Mouse (Mus musculus) liver, embryonic 14.5 days (tissue): ENCODE results near the gene Il22ra1. TPM values are rescaled to one million over a fixed set of nuclear protein-coding genes. Genes with fewer than 3 reads are reported as not detected.
"Not testable (repeated sequence)": the region's sequence is repeated elsewhere in the genome, so short reads cannot be mapped to it uniquely, and the experiment has no call there.

Experiments used
- ATAC-seq: fragments of 200-750 bp; cut with Nextera tagmentation; 2 replicates; pipeline ENCODE4 v1.8.0; 2017; ENCODE audit warnings: moderate number of reproducible peaks, mild to moderate bottlenecking, moderate library complexity; ENCODE audit not compliant: insufficient read depth
- DNase-seq, 3 experiments: peaks; one replicate each; pipeline ENCODE4 v3.0.0-alpha.2; 2012 to 2013; ENCODE audit warnings: low read depth in 3 of 3, low spot score in 3 of 3
- H3K27ac ChIP-seq: fragments of 300-500 bp; sonication (generic); 2 replicates; pipeline ENCODE4 v1.5.1; 2014; ENCODE audit warnings: moderate library complexity, mild to moderate bottlenecking, control low read depth, inconsistent platforms
- H3K27me3 ChIP-seq: fragments of 300-500 bp; sonication (generic); 2 replicates; pipeline ENCODE4 v1.6.1; 2014; ENCODE audit warnings: mild to moderate bottlenecking, low read length, moderate library complexity; ENCODE audit not compliant: control insufficient read depth, insufficient read depth
- H3K36me3 ChIP-seq: fragments of 300-500 bp; sonication (generic); replicated peaks from 2 replicates; pipeline ENCODE4 v1.6.1; 2014; ENCODE audit warnings: low read depth; ENCODE audit not compliant: control insufficient read depth, insufficient read depth
- H3K4me1 ChIP-seq, 2 experiments: fragments of 200-500 bp in 1 of 2; fragments of 300-500 bp in 1 of 2; sonication (generic) in 1 of 2; replicated peaks; 2 replicates each; pipeline ENCODE4 v1.6.1; 2012 to 2014; ENCODE audit warnings: antibody characterized with exemption in 1 of 2, inconsistent platforms in 1 of 2, low read length in 1 of 2; ENCODE audit not compliant: control insufficient read depth in 2 of 2, insufficient read depth in 2 of 2
- H3K4me2 ChIP-seq: fragments of 300-500 bp; sonication (generic); 2 replicates; pipeline ENCODE4 v1.6.1; 2014; ENCODE audit warnings: low read depth, mild to moderate bottlenecking, control low read depth, moderate library complexity
- H3K4me3 ChIP-seq, 2 experiments: fragments of 200-500 bp in 1 of 2; fragments of 300-500 bp in 1 of 2; sonication (generic) in 1 of 2; 2 replicates each; pipeline ENCODE4 v1.5.1; 2012 to 2014; ENCODE audit warnings: low read depth in 2 of 2, low read length in 2 of 2, mild to moderate bottlenecking in 2 of 2, control low read depth in 1 of 2, inconsistent platforms in 1 of 2, moderate library complexity in 1 of 2; ENCODE audit not compliant: insufficient read depth in 1 of 2
- H3K9ac ChIP-seq: fragments of 300-500 bp; sonication (generic); replicated peaks from 2 replicates; pipeline ENCODE4 v1.6.1; 2014; ENCODE audit warnings: mild to moderate bottlenecking, control low read depth, moderate library complexity
- H3K9me3 ChIP-seq: fragments of 300-500 bp; sonication (generic); 2 replicates; pipeline ENCODE4 v1.6.1; 2016; ENCODE audit warnings: low read length, mixed read lengths; ENCODE audit not compliant: control insufficient read depth
- CTCF ChIP-seq: IDR thresholded peaks from 2 replicates; pipeline ENCODE4 v1.5.1; 2016; ENCODE audit warnings: antibody characterized with exemption, low read depth, control low read depth
- EP300 ChIP-seq: IDR thresholded peaks from 2 replicates; pipeline ENCODE4 v1.6.1; 2016; ENCODE audit warnings: antibody characterized with exemption, low read depth
- WGBS: fragments of 180-500 bp; shearing (Covaris S2); extraction: QIAGEN DNeasy Blood & Tissue Kit; methylation state at CpG from one replicate; pipeline ENCODE4 v1.1.7; 2014; ENCODE audit not compliant: insufficient replicate concordance; 5-methylcytosine and 5-hydroxymethylcytosine counted together
- polyA plus RNA-seq, 2 experiments: library from polyadenylated mRNA; depleted of rRNA in 1 of 2; stranded (reverse) in 1 of 2; unstranded in 1 of 2; fragments of >200 nt; fragmentation: Nextera tagmentation in 1 of 2; extraction: Ambion mirVana in 1 of 2; gene quantifications; 2 replicates each; pipeline versions ENCODE4 v1.2.1 to v1.2.3; 2012 to 2014

Il22ra1 gene
- polyA plus RNA-seq, 2 experiments: 0.36 to 0.98 TPM

DNA sequence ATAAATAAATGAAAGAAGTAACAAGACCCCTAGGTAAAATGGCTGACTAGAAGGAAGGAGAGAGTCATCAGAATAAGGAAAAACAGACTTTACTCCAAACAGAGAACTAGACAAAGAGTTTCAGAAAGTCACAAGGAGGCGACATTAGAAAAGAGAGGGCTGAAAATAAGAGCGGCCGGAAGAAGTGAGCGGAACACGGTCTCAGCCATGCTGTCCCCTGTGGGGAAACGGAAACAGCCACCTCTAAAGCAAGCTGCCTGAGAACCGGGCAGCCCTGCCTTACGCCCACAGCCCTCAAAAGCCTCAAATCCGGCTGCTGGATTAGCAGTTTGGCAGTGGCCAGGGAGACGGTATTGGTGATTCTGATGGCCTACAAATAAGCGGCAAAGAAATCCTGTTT is 18.4 kb upstream of the Il22ra1 start:
- no peak for ATAC-seq
- no peak overlapping the region for H3K4me3 ChIP-seq
- H3K4me1 ChIP-seq: peaks cover 0 to 3% of the 10 kb centered on the region in 2 experiments; a peak in 2 of 4 replicates
- H3K9ac ChIP-seq: no peak overlapping the region
- TF ChIP-seq EP300 (no peak), CTCF (no peak)
- no peaks in the 10 kb centered on the region for H3K27me3 ChIP-seq
- H3K4me2 ChIP-seq: no peak overlapping the region
- H3K36me3 ChIP-seq: no peaks in the 10 kb centered on the region
- DNase-seq: no peak
- WGBS: 57% methylated on average over 11 of the region's 11 CpGs
- no peak overlapping the region for H3K27ac ChIP-seq
- H3K9me3 ChIP-seq: no peaks in the 10 kb centered on the region

DNA sequence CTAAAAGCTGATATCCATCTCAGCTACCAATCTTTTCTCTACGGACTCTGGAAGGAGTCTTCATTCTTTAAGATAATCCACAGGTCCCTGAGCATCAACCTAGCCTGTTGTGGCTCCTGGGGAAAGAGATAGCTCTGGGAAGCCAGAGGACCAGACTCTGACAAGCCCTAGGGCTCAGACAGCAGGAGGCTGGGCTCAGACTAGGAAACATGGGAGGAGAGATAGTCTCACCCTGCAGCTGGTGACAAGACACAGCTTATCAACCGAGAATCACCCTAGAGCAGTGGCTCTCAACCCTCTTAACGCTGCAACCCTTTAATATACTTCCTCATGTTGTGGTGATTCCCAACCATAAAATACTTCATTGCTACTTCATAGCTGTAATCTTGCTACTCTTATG is 17.6 kb upstream of the Il22ra1 start:
- WGBS: 9% methylated on average over 3 of the region's 3 CpGs
- no peak for DNase-seq
- H3K4me2 ChIP-seq: no peak overlapping the region
- H3K27ac ChIP-seq: no peak overlapping the region
- no peak overlapping the region for H3K4me3 ChIP-seq
- H3K27me3 ChIP-seq: no peaks in the 10 kb centered on the region
- ATAC-seq: peak; percentile 56; the same call in 1 of the 2 replicates
- TF ChIP-seq CTCF (no peak), EP300 (peak; percentile 34; the same call in 1 of the 2 replicates)
- no peaks in the 10 kb centered on the region for H3K9me3 ChIP-seq
- H3K4me1 ChIP-seq: peaks cover 0 to 3% of the 10 kb centered on the region in 2 experiments; a peak in 2 of 4 replicates
- no peaks in the 10 kb centered on the region for H3K36me3 ChIP-seq
- no peak overlapping the region for H3K9ac ChIP-seq

DNA sequence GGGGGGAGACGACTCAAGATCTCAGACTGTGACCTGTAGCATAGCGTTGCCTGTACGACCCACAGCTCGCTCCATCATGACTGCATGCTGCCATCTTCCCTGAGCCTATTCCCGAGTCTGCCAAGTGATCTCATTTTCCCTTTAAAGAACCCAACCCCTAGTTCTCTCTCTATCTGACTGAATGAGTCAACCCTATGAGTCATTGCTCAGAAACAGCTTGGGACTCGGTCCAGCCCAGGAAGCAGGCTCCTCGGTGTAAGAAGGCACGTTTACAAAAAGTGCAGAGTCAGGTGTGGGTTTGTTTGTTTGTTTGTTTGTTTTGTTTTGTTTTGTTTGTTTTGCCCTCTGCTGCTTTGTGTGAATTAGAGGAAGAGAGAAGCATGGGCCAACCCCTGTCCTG is 13.2 kb upstream of the Il22ra1 start:
- TF ChIP-seq CTCF (no peak), EP300 (no peak)
- no peak overlapping the region for H3K9ac ChIP-seq
- peaks cover 0 to 3% of the 10 kb centered on the region in 2 experiments; a peak in 2 of 4 replicates for H3K4me1 ChIP-seq
- H3K27me3 ChIP-seq: no peaks in the 10 kb centered on the region
- ATAC-seq (no peak), DNase-seq (no peak)
- WGBS: 54% methylated on average over 8 of the region's 8 CpGs
- H3K9me3 ChIP-seq: no peaks in the 10 kb centered on the region
- no peak overlapping the region for H3K4me3 ChIP-seq
- no peaks in the 10 kb centered on the region for H3K36me3 ChIP-seq
- H3K27ac ChIP-seq: no peak overlapping the region
- H3K4me2 ChIP-seq: no peak overlapping the region

DNA sequence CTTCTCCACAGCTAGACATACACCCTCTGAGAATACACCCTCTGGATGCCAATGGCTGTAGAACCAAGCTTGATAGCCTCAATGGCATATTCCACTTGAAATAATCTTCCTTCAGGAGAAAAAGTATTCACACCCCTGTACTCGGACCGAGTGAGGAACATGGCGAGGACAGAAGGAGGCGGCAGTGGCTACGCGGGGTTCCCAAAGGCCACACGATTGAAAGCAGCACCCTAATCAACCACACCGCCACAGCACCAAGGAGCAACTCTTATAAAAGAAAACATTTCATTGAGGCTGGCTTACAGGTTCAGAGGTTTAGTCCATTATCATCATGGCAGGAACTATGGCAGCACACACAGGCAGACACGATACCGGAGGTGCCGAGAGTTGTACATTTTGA is 11.5 kb upstream of the Il22ra1 start:
- H3K9ac ChIP-seq, H3K27me3 ChIP-seq, H3K36me3 ChIP-seq, H3K4me1 ChIP-seq, H3K9me3 ChIP-seq, ATAC-seq, H3K4me3 ChIP-seq, DNase-seq, H3K4me2 ChIP-seq, H3K27ac ChIP-seq: not testable (repeated sequence)
- WGBS: 88% methylated on average over 11 of the region's 11 CpGs

DNA sequence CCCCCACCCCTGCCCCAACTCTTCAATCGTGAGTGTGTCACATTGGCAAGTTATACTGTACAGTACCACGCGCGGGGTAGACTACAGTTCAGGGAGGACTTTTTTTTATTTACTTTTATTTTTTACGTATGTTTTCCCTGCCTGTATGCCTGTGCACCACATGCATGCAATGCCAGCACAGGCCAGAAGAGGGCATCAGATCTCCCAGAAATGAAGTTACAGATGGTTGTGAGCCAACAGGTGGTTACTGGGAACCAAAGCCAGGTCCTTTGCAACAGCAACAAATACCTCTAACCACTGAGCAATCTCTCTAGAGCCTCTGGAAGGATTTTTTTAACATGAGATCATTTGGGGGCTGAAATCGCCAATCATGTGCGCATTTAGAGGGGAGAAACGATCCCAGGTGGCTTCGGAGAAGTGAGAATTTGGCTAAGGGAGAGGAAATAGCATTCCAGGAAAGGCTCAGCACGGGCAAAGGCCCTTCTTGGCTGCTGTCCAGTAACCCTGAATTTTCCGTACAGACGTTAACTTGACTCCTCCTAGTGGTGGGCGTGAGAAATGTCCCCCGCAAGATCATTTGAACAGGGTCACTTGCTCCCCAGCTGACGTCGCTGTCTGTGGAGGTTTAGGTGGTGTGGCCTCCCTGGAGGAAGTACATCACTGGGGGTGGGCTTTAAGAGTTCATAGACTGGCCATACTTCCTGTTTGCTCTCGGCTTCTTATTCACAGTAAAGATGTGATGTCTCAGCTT is 5.3 kb upstream of the Il22ra1 start:
- Histone ChIP-seq H3K36me3 (no peaks in the 10 kb centered on the region), H3K27me3 (no peaks in the 10 kb centered on the region), H3K27ac (no peak overlapping the region), H3K4me1 (peaks cover 0 to 5% of the 10 kb centered on the region in 2 experiments; a peak in 3 of 4 replicates), H3K9ac (no peak overlapping the region), H3K4me2 (no peak overlapping the region), H3K4me3 (no peak overlapping the region), H3K9me3 (no peaks in the 10 kb centered on the region)
- TF ChIP-seq CTCF (peak; percentile 59), EP300 (no peak)
- WGBS: 69% methylated on average over 17 of the region's 17 CpGs
- DNase-seq: no peak
- ATAC-seq: no peak
